Mouse (Mus musculus): ENCODE data around the gene Slc38a9. TPM values are rescaled to one million over a fixed set of nuclear protein-coding genes. Genes with fewer than 3 reads are reported as not detected.

Slc38a9 gene
- polyA plus RNA-seq (2014; fragmentation: Illumina TruSeq; extraction: RNeasy Lipid Tissue Mini Kit (QIAGEN cat#74804); ENCODE audit: low read depth, low replicate concordance) = 11.9 TPM

GRCm38 (mm10) chr13:112660574-112661381 lies at the start of gene Slc38a9:
TSS of gene Slc38a9 (plus strand) at chr13:112660751.

GRCm38 (mm10) chr13:112652205-112652604 lies 8.3 kb upstream of the Slc38a9 start, which contains the start of gene Ddx4:
TSS of gene Ddx4 (minus strand) at chr13:112652475.

Other genes starting within 250 kb of the Slc38a9 start
- 58.8 TPM for gene Il6st, start 196.7 kb upstream of the Slc38a9 start, polyA plus RNA-seq (2014; fragmentation: Illumina TruSeq; extraction: RNeasy Lipid Tissue Mini Kit (QIAGEN cat#74804); ENCODE audit: low read depth, low replicate concordance)
- not detected for gene Il31ra, start 66.4 kb upstream of the Slc38a9 start, polyA plus RNA-seq (2014; fragmentation: Illumina TruSeq; extraction: RNeasy Lipid Tissue Mini Kit (QIAGEN cat#74804); ENCODE audit: low read depth, low replicate concordance)
- gene Ddx4, start 8.3 kb upstream of the Slc38a9 start, polyA plus RNA-seq (2014; fragmentation: Illumina TruSeq; extraction: RNeasy Lipid Tissue Mini Kit (QIAGEN cat#74804); ENCODE audit: low read depth, low replicate concordance) = not detected
- 109 TPM for gene Plpp1, start 140.0 kb downstream of the Slc38a9 start, polyA plus RNA-seq (2014; fragmentation: Illumina TruSeq; extraction: RNeasy Lipid Tissue Mini Kit (QIAGEN cat#74804); ENCODE audit: low read depth, low replicate concordance)

All from sigmoid colon, adult 10 weeks (tissue).